Mouse (Mus musculus) E14TG2a.4 (cell line): ENCODE data around the gene Sept1.

Experiments
- CTCF ChIP-seq: conservative IDR thresholded peaks from 2 replicates; pipeline ENCODE4 v1.5.1; 2014; ENCODE audit warnings: low read length
- NANOG ChIP-seq: IDR thresholded peaks from 2 replicates; pipeline ENCODE4 v1.6.1; 2014; ENCODE audit warnings: borderline replicate concordance, low read length, mixed read lengths

- TF ChIP-seq CTCF (no peak), NANOG (no peak)
Measured at GRCm38 (mm10) chr7:127262218-127262961, 29.5 kb upstream of the Sept1 start.
